Mouse (Mus musculus) lung, adult 2 months (tissue): ENCODE data around the gene Angptl3.

Source experiments
- CTCF ChIP-seq: fragments of 200-500 bp; IDR thresholded peaks from 2 replicates; pipeline ENCODE4 v1.5.1; 2011; ENCODE audit warnings: mild to moderate bottlenecking, low read length, control low read depth; ENCODE audit not compliant: insufficient read depth
- POLR2A ChIP-seq: fragments of 200-500 bp; IDR thresholded peaks from 2 replicates; pipeline ENCODE4 v1.6.1; 2011; ENCODE audit warnings: low read depth, mild to moderate bottlenecking, control low read depth, low read length, borderline replicate concordance; ENCODE audit errors: extremely low read depth

GRCm38 (mm10) chr4:99078005-99078404, 47.3 kb downstream of the Angptl3 start:
- no peak for TF ChIP-seq POLR2A
- TF ChIP-seq CTCF = no peak
